Mouse (Mus musculus) CH12.LX (cell line): ENCODE measurements around the gene Aff3.

Experiments used
- CTCF ChIP-seq, 2 experiments: IDR thresholded peaks in 1 of 2; conservative IDR thresholded peaks in 1 of 2; 2 replicates each; pipeline ENCODE4 v1.5.1; 2011 to 2012; ENCODE audit warnings: low read depth in 2 of 2, low read length in 2 of 2, improper control_type of control experiment in 1 of 2, inconsistent platforms in 1 of 2, mild to moderate bottlenecking in 1 of 2, moderate library complexity in 1 of 2
- ELF1 ChIP-seq: IDR thresholded peaks from 2 replicates; pipeline ENCODE4 v1.6.1; 2014; ENCODE audit warnings: low read depth, mild to moderate bottlenecking, inconsistent platforms, low read length, improper control_type of control experiment
- EP300 ChIP-seq: IDR thresholded peaks from 2 replicates; pipeline ENCODE4 v1.6.1; 2011; ENCODE audit warnings: low read length, improper control_type of control experiment
- ETS1 ChIP-seq: conservative IDR thresholded peaks from 2 replicates; pipeline ENCODE4 v1.6.1; 2012; ENCODE audit warnings: low read depth, mild to moderate bottlenecking, inconsistent platforms, low read length, improper control_type of control experiment, moderate library complexity
- MAFK ChIP-seq: IDR thresholded peaks from 2 replicates; pipeline ENCODE4 v1.6.1; 2011; ENCODE audit warnings: low read length, improper control_type of control experiment; ENCODE audit not compliant: insufficient replicate concordance
- MAZ ChIP-seq: IDR thresholded peaks from 2 replicates; pipeline ENCODE4 v1.6.1; 2012; ENCODE audit warnings: low read depth, mild to moderate bottlenecking, inconsistent platforms, low read length, improper control_type of control experiment, moderate library complexity
- MEF2A ChIP-seq: IDR thresholded peaks from 2 replicates; pipeline ENCODE4 v1.6.1; 2014; ENCODE audit warnings: low read depth, mild to moderate bottlenecking, inconsistent platforms, low read length, improper control_type of control experiment, borderline replicate concordance
- NELFE ChIP-seq: IDR thresholded peaks from 2 replicates; pipeline ENCODE4 v1.6.1; 2011; ENCODE audit warnings: low read depth, low read length, improper control_type of control experiment
- POLR2A ChIP-seq: IDR thresholded peaks from 2 replicates; pipeline ENCODE4 v1.6.1; 2011; ENCODE audit warnings: low read depth, mild to moderate bottlenecking, improper control_type of control experiment, low read length
- ZNF384 ChIP-seq: IDR thresholded peaks from 2 replicates; pipeline ENCODE4 v1.6.1; 2012; ENCODE audit warnings: low read depth, low read length, improper control_type of control experiment, inconsistent platforms

- TF ChIP-seq MAZ (no peak), POLR2A (no peak), MAFK (no peak), MEF2A (no peak), CTCF (conservative IDR thresholded peaks at IDR 0.05 in 1 of 2, IDR thresholded peaks at IDR 0.05 in 1 of 2; ENCODE audit: low read depth in 2 of 2, low read length in 2 of 2) (no peak), ELF1 (no peak), EP300 (no peak), ETS1 (no peak), NELFE (no peak), ZNF384 (no peak)
Observed at GRCm38 (mm10) chr1:38251448-38251847, 413.3 kb downstream of the Aff3 start.
